Mouse (Mus musculus) ES-Bruce4 (cell line): ENCODE results near the gene Slc37a4. TPM values are rescaled to one million over a fixed set of nuclear protein-coding genes. Genes with fewer than 3 reads are reported as not detected.
A peak's percentile ranks its signal among the peaks of the same experiment; 100 is the strongest.

Experiments
- H3K27ac ChIP-seq: 2 replicates; pipeline ENCODE4 v1.5.1; 2012; ENCODE audit warnings: low read length, inconsistent platforms; ENCODE audit not compliant: insufficient read depth
- H3K27me3 ChIP-seq: 2 replicates; pipeline ENCODE4 v1.6.1; 2012; ENCODE audit warnings: mild to moderate bottlenecking, low read length, inconsistent platforms; ENCODE audit not compliant: control insufficient read depth, poor library complexity, insufficient read depth, severe bottlenecking
- H3K36me3 ChIP-seq: 2 replicates; pipeline ENCODE4 v1.6.1; 2012; ENCODE audit warnings: inconsistent platforms, mild to moderate bottlenecking, low read length, moderate library complexity; ENCODE audit not compliant: control insufficient read depth, poor library complexity, insufficient read depth, severe bottlenecking
- H3K4me1 ChIP-seq: one replicate; pipeline ENCODE4 v1.8.1; 2011; ENCODE audit warnings: low read length; ENCODE audit not compliant: control insufficient read depth, insufficient read depth
- H3K4me3 ChIP-seq: 2 replicates; pipeline ENCODE4 v1.5.1; 2011; ENCODE audit warnings: low read depth, mild to moderate bottlenecking, low read length
- H3K9ac ChIP-seq: 2 replicates; pipeline ENCODE4 v1.6.1; 2012; ENCODE audit warnings: low read depth, mild to moderate bottlenecking, inconsistent platforms; ENCODE audit not compliant: poor library complexity, severe bottlenecking
- H3K9me3 ChIP-seq: replicated peaks from 2 replicates; pipeline ENCODE4 v1.6.1; 2012; ENCODE audit warnings: mild to moderate bottlenecking, low read length, inconsistent platforms; ENCODE audit not compliant: control insufficient read depth, poor library complexity, insufficient read depth, severe bottlenecking
- CTCF ChIP-seq: IDR thresholded peaks from one replicate; pipeline ENCODE4 v1.8.1; 2011; ENCODE audit warnings: low read depth, low read length
- EP300 ChIP-seq: IDR thresholded peaks from 2 replicates; pipeline ENCODE4 v1.6.1; 2011; ENCODE audit warnings: low read depth, low read length; ENCODE audit not compliant: insufficient read depth
- POLR2A ChIP-seq: IDR thresholded peaks from one replicate; pipeline ENCODE4 v1.8.1; 2011; ENCODE audit warnings: low read length; ENCODE audit not compliant: insufficient read depth
- polyA plus RNA-seq: library from polyadenylated mRNA; stranded (reverse); fragments of >200 nt; gene quantifications from 2 replicates; pipeline ENCODE4 v1.2.4, GENCODE M21; 2011; ENCODE audit warnings: low read depth; ENCODE audit not compliant: missing spikeins, insufficient read depth, insufficient read length

Slc37a4 gene
- polyA plus RNA-seq, 1 experiment = 7.7 TPM

GRCm38 (mm10) chr9:44410647-44411336 lies 14.1 kb downstream of the Slc37a4 start:
- no peaks in the 10 kb centered on the region for H3K9me3 ChIP-seq
- H3K4me1 ChIP-seq = no peaks in the 10 kb centered on the region
- no peak overlapping the region for H3K4me3 ChIP-seq
- TF ChIP-seq EP300 (no peak), POLR2A (no peak), CTCF (no peak)
- H3K9ac ChIP-seq = 0 out of 2 replicates have a peak overlapping the region, but pooled peaks have one; percentile 12
- no peaks in the 10 kb centered on the region for H3K27me3 ChIP-seq
- H3K27ac ChIP-seq = peak overlapping the region; percentile 70
- peaks cover 63% of the 10 kb centered on the region for H3K36me3 ChIP-seq

DNA sequence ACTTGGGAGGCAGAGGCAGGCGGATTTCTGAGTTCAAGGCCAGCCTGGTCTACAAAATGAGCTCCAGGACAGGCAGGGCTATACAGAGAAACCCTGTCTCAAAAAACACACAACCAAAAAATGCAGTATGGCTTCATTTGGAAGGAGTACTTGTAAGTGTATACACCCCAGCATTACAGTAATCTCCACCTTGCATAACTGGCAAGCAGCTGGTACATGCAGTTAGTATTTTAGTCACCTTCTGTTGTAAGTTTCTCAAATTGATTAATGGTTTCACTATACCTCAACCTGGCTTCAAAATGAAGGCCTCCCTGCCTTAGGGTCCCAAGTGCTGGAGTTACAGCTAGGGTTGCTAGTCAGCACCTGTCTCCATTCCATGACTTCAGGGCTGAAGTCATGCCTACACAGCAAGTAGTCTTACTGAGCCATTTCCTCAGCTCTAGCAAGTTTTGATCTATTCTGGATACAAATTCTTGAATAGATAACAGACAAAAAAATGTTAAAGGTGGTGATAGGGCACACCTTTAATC lies 15.0 kb downstream of the Slc37a4 start:
- H3K27ac ChIP-seq = 0 out of 2 replicates have a peak overlapping the region, but pooled peaks have one; percentile 16
- no peak for TF ChIP-seq EP300
- TF ChIP-seq CTCF = no peak
- TF ChIP-seq POLR2A = no peak
- H3K36me3 ChIP-seq = peaks cover 63% of the 10 kb centered on the region
- no peaks in the 10 kb centered on the region for H3K4me1 ChIP-seq
- no peaks in the 10 kb centered on the region for H3K9me3 ChIP-seq
- H3K4me3 ChIP-seq = no peak overlapping the region
- H3K9ac ChIP-seq = no peak overlapping the region
- H3K27me3 ChIP-seq = no peaks in the 10 kb centered on the region

DNA sequence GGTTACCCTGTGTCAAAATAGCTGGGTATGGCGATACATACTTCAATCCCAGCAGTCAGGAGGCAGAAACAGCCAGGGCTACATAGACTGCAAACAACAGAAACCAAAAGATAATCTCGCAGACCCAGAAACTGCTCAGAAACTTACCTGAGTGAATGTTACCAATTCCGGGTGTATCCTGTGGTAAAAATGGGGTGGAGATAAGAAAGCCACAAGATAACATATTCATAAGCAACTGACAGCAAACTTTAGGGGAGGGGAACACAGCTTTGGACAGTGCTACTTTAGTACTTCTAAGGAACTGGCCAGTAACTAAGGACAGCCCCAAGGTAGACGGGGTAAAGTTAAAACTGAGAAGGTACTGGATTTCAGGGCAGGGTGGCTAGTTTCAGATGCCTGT lies 15.7 kb downstream of the Slc37a4 start:
- no peak overlapping the region for H3K9ac ChIP-seq
- H3K27ac ChIP-seq = 0 out of 2 replicates have a peak overlapping the region, but pooled peaks have one; percentile 12
- no peaks in the 10 kb centered on the region for H3K4me1 ChIP-seq
- no peak overlapping the region for H3K4me3 ChIP-seq
- H3K9me3 ChIP-seq = no peaks in the 10 kb centered on the region
- H3K27me3 ChIP-seq = no peaks in the 10 kb centered on the region
- H3K36me3 ChIP-seq = peaks cover 63% of the 10 kb centered on the region
- TF ChIP-seq CTCF = no peak
- TF ChIP-seq POLR2A = no peak
- no peak for TF ChIP-seq EP300

GRCm38 (mm10) chr9:44412781-44413180 lies 16.1 kb downstream of the Slc37a4 start:
- Histone ChIP-seq H3K9me3 (no peaks in the 10 kb centered on the region), H3K27ac (no peak overlapping the region), H3K9ac (no peak overlapping the region), H3K4me1 (no peaks in the 10 kb centered on the region), H3K36me3 (peaks cover 63% of the 10 kb centered on the region), H3K4me3 (no peak overlapping the region), H3K27me3 (no peaks in the 10 kb centered on the region)
- TF ChIP-seq EP300 (no peak), POLR2A (no peak), CTCF (no peak)

GRCm38 (mm10) chr9:44417156-44417891 lies 20.7 kb downstream of the Slc37a4 start:
- Histone ChIP-seq H3K9ac (peak overlapping the region; percentile 63), H3K27me3 (no peaks in the 10 kb centered on the region), H3K9me3 (no peaks in the 10 kb centered on the region), H3K36me3 (peaks cover 20% of the 10 kb centered on the region), H3K4me3 (peak overlapping the region; percentile 92), H3K4me1 (no peaks in the 10 kb centered on the region), H3K27ac (no peak overlapping the region)
- TF ChIP-seq CTCF = no peak
- no peak for TF ChIP-seq POLR2A
- no peak for TF ChIP-seq EP300
